Mouse (Mus musculus) MEL (cell line): ENCODE data around the gene Ddx19a. TPM values are rescaled to one million over a fixed set of nuclear protein-coding genes. Genes with fewer than 3 reads are reported as not detected.

Source experiments
- DNase-seq: peaks from one replicate; pipeline ENCODE4 v3.0.0; 2011; ENCODE audit warnings: low read depth, low spot score
- H3K27ac ChIP-seq: 2 replicates; pipeline ENCODE4 v1.5.1; 2012; ENCODE audit warnings: low read depth, mild to moderate bottlenecking, control low read depth, low read length, moderate library complexity; ENCODE audit not compliant: control insufficient read depth
- H3K27me3 ChIP-seq, 2 experiments: fragments of 150-350 bp in 1 of 2; sonication (generic) in 1 of 2; 2 replicates each; pipeline ENCODE4 v1.6.1; 2012; ENCODE audit warnings: low read length in 2 of 2, mild to moderate bottlenecking in 2 of 2, improper control_type of control experiment in 1 of 2, moderate library complexity in 1 of 2; ENCODE audit not compliant: insufficient read depth in 2 of 2, control insufficient read depth in 1 of 2
- H3K36me3 ChIP-seq, 2 experiments: 2 replicates each; pipeline ENCODE4 v1.6.1; 2012 to 2014; ENCODE audit warnings: low read length in 2 of 2, improper control_type of control experiment in 1 of 2, inconsistent platforms in 1 of 2, mild to moderate bottlenecking in 1 of 2; ENCODE audit not compliant: insufficient read depth in 2 of 2, control insufficient read depth in 1 of 2
- H3K4me1 ChIP-seq, 2 experiments: fragments of 150-350 bp in 1 of 2; sonication (generic) in 1 of 2; 2 replicates each; pipeline ENCODE4 v1.6.1; 2012; ENCODE audit warnings: low read length in 2 of 2, improper control_type of control experiment in 1 of 2, mild to moderate bottlenecking in 1 of 2; ENCODE audit not compliant: insufficient read depth in 2 of 2, control insufficient read depth in 1 of 2
- H3K4me3 ChIP-seq, 2 experiments: fragments of 150-350 bp in 1 of 2; sonication (generic) in 1 of 2; 2 replicates each; pipeline ENCODE4 v1.5.1; 2012; ENCODE audit warnings: low read depth in 2 of 2, low read length in 2 of 2, mild to moderate bottlenecking in 2 of 2, moderate library complexity in 2 of 2, control low read depth in 1 of 2, improper control_type of control experiment in 1 of 2; ENCODE audit not compliant: control insufficient read depth in 1 of 2, insufficient read depth in 1 of 2
- H3K79me2 ChIP-seq: 2 replicates; pipeline ENCODE4 v1.6.1; 2012; ENCODE audit warnings: mild to moderate bottlenecking, low read length, moderate library complexity; ENCODE audit not compliant: control insufficient read depth, poor library complexity, insufficient read depth
- H3K9ac ChIP-seq: 2 replicates; pipeline ENCODE4 v1.6.1; 2012; ENCODE audit warnings: low read depth, mild to moderate bottlenecking, control low read depth, low read length, moderate library complexity; ENCODE audit not compliant: control insufficient read depth, poor library complexity, severe bottlenecking
- H3K9me3 ChIP-seq: fragments of 150-350 bp; sonication (generic); replicated peaks from 2 replicates; pipeline ENCODE4 v1.6.1; 2012; ENCODE audit warnings: mild to moderate bottlenecking, low read length, improper control_type of control experiment, moderate library complexity; ENCODE audit not compliant: insufficient read depth
- CHD1 ChIP-seq: IDR thresholded peaks from 2 replicates; pipeline ENCODE4 v1.6.1; 2012; ENCODE audit warnings: low read depth, mild to moderate bottlenecking, inconsistent platforms, low read length, improper control_type of control experiment
- CHD2 ChIP-seq: IDR thresholded peaks from 2 replicates; pipeline ENCODE4 v1.6.1; 2011; ENCODE audit warnings: low read length, improper control_type of control experiment
- ELF1 ChIP-seq: IDR thresholded peaks from 2 replicates; pipeline ENCODE4 v1.6.1; 2014; ENCODE audit warnings: low read depth, mild to moderate bottlenecking, inconsistent platforms, low read length, improper control_type of control experiment, moderate library complexity
- EP300 ChIP-seq, 2 experiments: IDR thresholded peaks; 2 replicates each; pipeline ENCODE4 v1.6.1; 2011; ENCODE audit warnings: improper control_type of control experiment in 2 of 2, low read length in 2 of 2, low read depth in 1 of 2, mild to moderate bottlenecking in 1 of 2
- ETS1 ChIP-seq: IDR thresholded peaks from 2 replicates; pipeline ENCODE4 v1.6.1; 2012; ENCODE audit warnings: low read depth, mild to moderate bottlenecking, inconsistent platforms, low read length, improper control_type of control experiment, moderate library complexity
- GABPA ChIP-seq: IDR thresholded peaks from 2 replicates; pipeline ENCODE4 v1.6.1; 2012; ENCODE audit warnings: low read depth, mild to moderate bottlenecking, inconsistent platforms, low read length, improper control_type of control experiment, moderate library complexity
- HCFC1 ChIP-seq: IDR thresholded peaks from 2 replicates; pipeline ENCODE4 v1.6.1; 2012; ENCODE audit warnings: low read depth, mild to moderate bottlenecking, inconsistent platforms, low read length, improper control_type of control experiment, moderate library complexity
- KAT2A ChIP-seq: conservative IDR thresholded peaks from 2 replicates; pipeline ENCODE4 v1.6.1; 2012; ENCODE audit warnings: low read depth, low read length, improper control_type of control experiment, inconsistent platforms
- MAFK ChIP-seq: IDR thresholded peaks from 2 replicates; pipeline ENCODE4 v1.6.1; 2011; ENCODE audit warnings: low read depth, mild to moderate bottlenecking, low read length, improper control_type of control experiment, borderline replicate concordance
- MAX ChIP-seq: IDR thresholded peaks from 2 replicates; pipeline ENCODE4 v1.6.1; 2011; ENCODE audit warnings: low read length, improper control_type of control experiment
- MAZ ChIP-seq: IDR thresholded peaks from 2 replicates; pipeline ENCODE4 v1.6.1; 2012; ENCODE audit warnings: low read depth, mild to moderate bottlenecking, inconsistent platforms, low read length, improper control_type of control experiment
- MEF2A ChIP-seq: IDR thresholded peaks from 2 replicates; pipeline ENCODE4 v1.6.1; 2014; ENCODE audit warnings: low read depth, mild to moderate bottlenecking, inconsistent platforms, low read length, improper control_type of control experiment; ENCODE audit not compliant: poor library complexity, insufficient replicate concordance, severe bottlenecking; ENCODE audit errors: extremely low read depth
- MYB ChIP-seq: IDR thresholded peaks from 2 replicates; pipeline ENCODE4 v1.6.1; 2011; ENCODE audit warnings: mild to moderate bottlenecking, low read depth, low read length, improper control_type of control experiment
- MYC ChIP-seq: IDR thresholded peaks from 2 replicates; pipeline ENCODE4 v1.6.1; 2011; ENCODE audit warnings: low read depth, mild to moderate bottlenecking, low read length, improper control_type of control experiment, moderate library complexity
- NRF1 ChIP-seq: IDR thresholded peaks from 2 replicates; pipeline ENCODE4 v1.6.1; 2014; ENCODE audit warnings: low read depth, mild to moderate bottlenecking, inconsistent platforms, low read length, improper control_type of control experiment, moderate library complexity; ENCODE audit not compliant: poor library complexity, insufficient read depth, severe bottlenecking
- POLR2A ChIP-seq, 2 experiments: IDR thresholded peaks; 2 replicates each; pipeline ENCODE4 v1.6.1; 2011 to 2012; ENCODE audit warnings: low read length in 2 of 2, mild to moderate bottlenecking in 2 of 2, control low read depth in 1 of 2, improper control_type of control experiment in 1 of 2, low read depth in 1 of 2, moderate library complexity in 1 of 2; ENCODE audit not compliant: control insufficient read depth in 1 of 2, insufficient read depth in 1 of 2, poor library complexity in 1 of 2
- RAD21 ChIP-seq: IDR thresholded peaks from 2 replicates; pipeline ENCODE4 v1.6.1; 2011; ENCODE audit warnings: mild to moderate bottlenecking, low read depth, low read length, improper control_type of control experiment
- RCOR1 ChIP-seq: IDR thresholded peaks from 2 replicates; pipeline ENCODE4 v1.6.1; 2012; ENCODE audit warnings: low read depth, mild to moderate bottlenecking, inconsistent platforms, low read length, improper control_type of control experiment
- SMC3 ChIP-seq: IDR thresholded peaks from 2 replicates; pipeline ENCODE4 v1.6.1; 2011; ENCODE audit warnings: low read depth, low read length, improper control_type of control experiment
- TBP ChIP-seq: IDR thresholded peaks from 2 replicates; pipeline ENCODE4 v1.8.0; 2011; ENCODE audit warnings: low read depth, low read length, improper control_type of control experiment
- TCF12 ChIP-seq: IDR thresholded peaks from 2 replicates; pipeline ENCODE4 v1.6.1; 2014; ENCODE audit warnings: low read depth, mild to moderate bottlenecking, inconsistent platforms, low read length, improper control_type of control experiment, moderate library complexity
- UBTF ChIP-seq: IDR thresholded peaks from 2 replicates; pipeline ENCODE4 v1.6.1; 2012; ENCODE audit warnings: low read depth, mild to moderate bottlenecking, inconsistent platforms, low read length, improper control_type of control experiment, moderate library complexity, borderline replicate concordance; ENCODE audit not compliant: insufficient read depth
- USF1 ChIP-seq: IDR thresholded peaks from 2 replicates; pipeline ENCODE4 v1.6.1; 2014; ENCODE audit warnings: low read depth, mild to moderate bottlenecking, inconsistent platforms, low read length, improper control_type of control experiment, moderate library complexity
- USF2 ChIP-seq, 2 experiments: IDR thresholded peaks; 2 replicates each; pipeline ENCODE4 v1.6.1; 2011 to 2012; ENCODE audit warnings: improper control_type of control experiment in 2 of 2, low read length in 2 of 2, borderline replicate concordance in 1 of 2, inconsistent platforms in 1 of 2, low read depth in 1 of 2, mild to moderate bottlenecking in 1 of 2; ENCODE audit not compliant: insufficient read depth in 1 of 2
- ZC3H11A ChIP-seq: IDR thresholded peaks from 2 replicates; pipeline ENCODE4 v1.6.1; 2012; ENCODE audit warnings: low read depth, mild to moderate bottlenecking, inconsistent platforms, low read length, improper control_type of control experiment
- ZKSCAN1 ChIP-seq: IDR thresholded peaks from 2 replicates; pipeline ENCODE4 v1.6.1; 2012; ENCODE audit warnings: low read depth, mild to moderate bottlenecking, inconsistent platforms, low read length, improper control_type of control experiment, moderate library complexity
- ZMIZ1 ChIP-seq: IDR thresholded peaks from 2 replicates; pipeline ENCODE4 v1.6.1; 2012; ENCODE audit warnings: low read depth, mild to moderate bottlenecking, inconsistent platforms, low read length, improper control_type of control experiment, moderate library complexity
- polyA plus RNA-seq, 2 experiments: library from polyadenylated mRNA; stranded (reverse) in 1 of 2; unstranded in 1 of 2; fragments of >175 nt in 1 of 2; fragments of >200 nt in 1 of 2; gene quantifications; 2 replicates each; pipeline versions ENCODE4 v1.2.1 to v1.2.4; 2012; ENCODE audit warnings: low replicate concordance in 2 of 2, low read depth in 1 of 2; ENCODE audit not compliant: insufficient read length in 2 of 2, insufficient read depth in 1 of 2, missing spikeins in 1 of 2
- total RNA-seq: library from RNA; depleted of rRNA; stranded (reverse); fragments of 300-350 nt; gene quantifications from 2 replicates; pipeline ENCODE4 v1.2.3, GENCODE M21; 2012

Gene Ddx19a
- total and polyA plus RNA-seq, 3 experiments: 17.0 to 168 (median 59.0) TPM

DNA sequence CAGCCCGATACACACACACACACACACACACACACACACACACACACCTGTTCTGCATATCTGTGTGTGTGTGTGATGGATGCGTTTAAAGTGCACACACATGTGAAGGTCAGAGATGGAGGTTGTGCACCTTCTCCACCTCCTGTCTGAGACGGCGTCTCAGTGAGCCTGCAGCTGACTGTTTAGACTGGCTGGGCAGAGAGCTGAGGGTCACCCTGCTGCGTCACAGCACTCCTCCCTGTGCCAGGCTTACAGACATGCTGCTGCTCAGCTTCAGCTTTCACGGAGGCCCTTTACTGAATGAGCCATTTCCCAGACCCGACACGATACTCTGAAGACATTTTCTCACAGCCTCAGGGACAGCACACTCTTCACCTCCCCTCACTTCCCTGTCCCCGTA lies 7.6 kb downstream of the Ddx19a start:
- Histone ChIP-seq H3K36me3 (peaks cover 25 to 56% of the 10 kb centered on the region in 2 experiments), H3K4me1 (peaks cover 21% of the 10 kb centered on the region in 2 experiments), H3K4me3 (no peak overlapping the region), H3K27me3 (no peaks in the 10 kb centered on the region), H3K9me3 (no peaks in the 10 kb centered on the region), H3K79me2 (peaks cover 11% of the 10 kb centered on the region), H3K27ac (no peak overlapping the region), H3K9ac (no peak overlapping the region)
- no peak for DNase-seq
- TF ChIP-seq UBTF (no peak), USF2 (IDR thresholded peaks at IDR 0.05; ENCODE audit: borderline replicate concordance in 1 of 2, insufficient read depth in 1 of 2, low read depth in 1 of 2, low read length in 2 of 2) (no peak), MAFK (no peak), CHD1 (no peak), TBP (no peak), MYB (no peak), POLR2A (IDR thresholded peaks at IDR 0.05; ENCODE audit: control insufficient read depth in 1 of 2, insufficient read depth in 1 of 2, low read depth in 1 of 2, low read length in 2 of 2, poor library complexity in 1 of 2) (no peak), EP300 (IDR thresholded peaks at IDR 0.05; ENCODE audit: low read depth in 1 of 2, low read length in 2 of 2) (no peak), MAZ (no peak), CHD2 (no peak), RCOR1 (no peak), MYC (no peak), TCF12 (no peak), MAX (no peak), ETS1 (no peak), KAT2A (no peak), RAD21 (no peak)

- Histone ChIP-seq H3K27me3 (no peaks in the 10 kb centered on the region), H3K36me3 (peaks cover 24 to 56% of the 10 kb centered on the region in 2 experiments), H3K27ac (peak overlapping the region; percentile 77), H3K4me1 (peaks cover 21% of the 10 kb centered on the region in 2 experiments), H3K9me3 (no peaks in the 10 kb centered on the region), H3K79me2 (0 out of 2 replicates have a peak, but pooled peaks cover 2% of the 10 kb centered on the region), H3K4me3 (no peak overlapping the region), H3K9ac (no peak overlapping the region)
- DNase-seq: peak; percentile 99
- TF ChIP-seq UBTF (peak; percentile 99), ETS1 (peak; percentile 93), ZMIZ1 (peak; percentile 36; the same call in 1 of the 2 replicates), HCFC1 (peak; percentile 64), RAD21 (no peak; the same call in none of the 2 replicates), SMC3 (peak; percentile 28; the same call in 1 of the 2 replicates), ZKSCAN1 (no peak; the same call in 1 of the 2 replicates), MEF2A (no peak), ELF1 (peak; percentile 52), USF1 (0 out of 2 replicates have a peak, but pooled peaks have one; percentile 4), ZC3H11A (peak; percentile 28), GABPA (no peak), EP300 (IDR thresholded peaks at IDR 0.05; ENCODE audit: low read depth in 1 of 2, low read length in 2 of 2) (peak; percentile 96), TCF12 (peak; percentile 98), MYC (peak; percentile 83), NRF1 (no peak), MAFK (0 out of 2 replicates have a peak, but pooled peaks have one; percentile 10), USF2 (IDR thresholded peaks at IDR 0.05; ENCODE audit: borderline replicate concordance in 1 of 2, insufficient read depth in 1 of 2, low read depth in 1 of 2, low read length in 2 of 2) (no peak), TBP (peak; percentile 98)
Observed at GRCm38 (mm10) chr8:110987805-110988744, 9.5 kb downstream of the Ddx19a start.
